Mouse (Mus musculus): Measurements from ENCODE around the gene H2afy. TPM values are rescaled to one million over a fixed set of nuclear protein-coding genes. Genes with fewer than 3 reads are reported as not detected.

H2afy gene
- polyA plus RNA-seq (2015; fragmentation: Nextera tagmentation; extraction: Ambion mirVana) = 84.3 and 87.4 TPM in 2 replicates

DNA sequence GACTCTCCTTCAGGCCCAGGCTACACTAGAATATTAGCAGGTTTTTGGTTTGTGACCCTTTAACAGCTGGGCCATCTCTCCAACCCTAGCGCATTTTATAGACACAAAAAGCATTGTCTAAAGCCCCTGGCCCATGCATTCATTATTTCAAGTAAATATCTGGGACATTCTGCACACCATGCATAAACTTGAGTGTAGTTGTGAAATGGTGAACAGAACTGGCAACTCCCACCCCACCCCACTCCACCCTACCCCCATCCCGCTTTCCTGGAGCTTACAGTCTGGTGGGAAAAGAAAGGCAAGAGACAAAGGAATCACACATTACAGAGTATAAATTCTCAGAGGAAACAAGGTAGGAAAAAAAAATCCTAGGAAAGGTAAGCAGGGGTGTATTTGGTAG lies at the start of gene H2afy:
H2afy (minus strand) TSS at position 162 of the 400 bp plus-strand sequence.
- no peaks in the 10 kb centered on the region for H3K9me3 ChIP-seq (ENCODE audit: low read length)
- 95% methylated on average over 2 of the region's 2 CpGs for WGBS (ENCODE audit: insufficient replicate concordance)
- TF ChIP-seq EP300 (IDR thresholded peaks at IDR 0.05; ENCODE audit: low read depth) (no peak), CTCF (IDR thresholded peaks at IDR 0.05; ENCODE audit: low read depth) (no peak)
- peak within 1 kb of the TSS; percentile 93 for H3K4me3 ChIP-seq (ENCODE audit: low read depth, low read length)
- H3K27ac ChIP-seq (ENCODE audit: low read depth) = peak within 1 kb of the TSS; percentile 86
- H3K27me3 ChIP-seq (ENCODE audit: insufficient read depth, low read length) = no peaks in the 10 kb centered on the region
- peak within 1 kb of the TSS; percentile 85 for H3K4me2 ChIP-seq (ENCODE audit: low read depth, low read length)
- H3K4me1 ChIP-seq (ENCODE audit: insufficient read depth) = peaks cover 27% of the 10 kb centered on the region
- H3K36me3 ChIP-seq (replicated peaks; ENCODE audit: insufficient read depth, low read length) = no peaks in the 10 kb centered on the region
- peak within 1 kb of the TSS; percentile 92 for H3K9ac ChIP-seq (replicated peaks)
- DNase-seq (no peak), ATAC-seq (no peak)

DNA sequence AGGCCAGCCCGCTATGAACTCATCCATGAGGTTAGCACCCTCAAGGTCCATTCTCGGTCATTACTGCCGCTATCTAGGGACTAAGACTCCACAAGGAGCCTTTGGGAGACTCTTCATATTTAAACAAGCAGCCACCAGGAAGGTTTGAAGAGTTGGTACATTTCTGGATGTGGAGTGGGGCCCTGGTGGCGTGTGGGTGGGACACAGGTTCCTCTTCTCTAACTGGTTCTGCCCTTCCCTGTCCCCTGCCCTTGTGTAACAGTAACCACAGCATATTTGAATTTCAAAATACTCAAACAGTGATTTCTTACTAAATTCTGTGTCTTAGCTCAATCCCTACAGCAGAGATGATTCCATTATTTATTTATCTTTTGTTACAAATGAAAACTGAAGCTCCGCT lies 47.5 kb upstream of the H2afy start:
- Histone ChIP-seq H3K4me2 (ENCODE audit: low read depth, low read length) (no peak overlapping the region), H3K36me3 (replicated peaks; ENCODE audit: insufficient read depth, low read length) (no peaks in the 10 kb centered on the region), H3K9ac (replicated peaks) (no peak overlapping the region), H3K9me3 (ENCODE audit: low read length) (no peaks in the 10 kb centered on the region), H3K4me1 (ENCODE audit: insufficient read depth) (peaks cover 3% of the 10 kb centered on the region; the same call in 1 of the 2 replicates), H3K27me3 (ENCODE audit: insufficient read depth, low read length) (no peaks in the 10 kb centered on the region), H3K4me3 (ENCODE audit: low read depth, low read length) (no peak overlapping the region), H3K27ac (ENCODE audit: low read depth) (peak overlapping the region; percentile 57)
- 50% methylated on average over 5 of the region's 5 CpGs for WGBS (ENCODE audit: insufficient replicate concordance)
- ATAC-seq = peak; percentile 47; the same call in 1 of the 2 replicates
- peak; percentile 26 for DNase-seq
- TF ChIP-seq CTCF (IDR thresholded peaks at IDR 0.05; ENCODE audit: low read depth) = no peak
- TF ChIP-seq EP300 (IDR thresholded peaks at IDR 0.05; ENCODE audit: low read depth) = no peak

- no peak overlapping the region for H3K9ac ChIP-seq (replicated peaks)
- DNase-seq (no peak), ATAC-seq (peak; percentile 52)
- peaks cover 3% of the 10 kb centered on the region; the same call in 1 of the 2 replicates for H3K4me1 ChIP-seq (ENCODE audit: insufficient read depth)
- H3K27ac ChIP-seq (ENCODE audit: low read depth) = no peak overlapping the region
- TF ChIP-seq EP300 (IDR thresholded peaks at IDR 0.05; ENCODE audit: low read depth) (no peak), CTCF (IDR thresholded peaks at IDR 0.05; ENCODE audit: low read depth) (no peak)
- no peak overlapping the region for H3K4me3 ChIP-seq (ENCODE audit: low read depth, low read length)
- H3K36me3 ChIP-seq (replicated peaks; ENCODE audit: insufficient read depth, low read length) = no peaks in the 10 kb centered on the region
- no peak overlapping the region for H3K4me2 ChIP-seq (ENCODE audit: low read depth, low read length)
- WGBS (ENCODE audit: insufficient replicate concordance) = 37% methylated on average over 8 of the region's 8 CpGs
- no peaks in the 10 kb centered on the region for H3K27me3 ChIP-seq (ENCODE audit: insufficient read depth, low read length)
- no peaks in the 10 kb centered on the region for H3K9me3 ChIP-seq (ENCODE audit: low read length)
Measured at GRCm38 (mm10) chr13:56181424-56181823, 45.3 kb upstream of the H2afy start.

- no peak for TF ChIP-seq EP300 (IDR thresholded peaks at IDR 0.05; ENCODE audit: low read depth)
- no peak for TF ChIP-seq CTCF (IDR thresholded peaks at IDR 0.05; ENCODE audit: low read depth)
- H3K9ac ChIP-seq (replicated peaks) = peak within 1 kb of the TSS; percentile 41
- H3K27me3 ChIP-seq (ENCODE audit: insufficient read depth, low read length) = no peaks in the 10 kb centered on the region
- peak within 1 kb of the TSS; percentile 40 for H3K4me3 ChIP-seq (ENCODE audit: low read depth, low read length)
- WGBS (ENCODE audit: insufficient replicate concordance) = 54% methylated on average over 16 of the region's 16 CpGs
- H3K27ac ChIP-seq (ENCODE audit: low read depth) = peak within 1 kb of the TSS; percentile 62
- DNase-seq = no peak
- peaks cover 7% of the 10 kb centered on the region; the same call in 1 of the 2 replicates for H3K4me1 ChIP-seq (ENCODE audit: insufficient read depth)
- no peaks in the 10 kb centered on the region for H3K36me3 ChIP-seq (replicated peaks; ENCODE audit: insufficient read depth, low read length)
- peak; percentile 47 for ATAC-seq
- no peaks in the 10 kb centered on the region for H3K9me3 ChIP-seq (ENCODE audit: low read length)
- peak within 1 kb of the TSS; percentile 62 for H3K4me2 ChIP-seq (ENCODE audit: low read depth, low read length)
Measured at GRCm38 (mm10) chr13:56178416-56179035, 42.4 kb upstream of the H2afy start, which contains the start of gene Tifab. Gene Tifab (minus strand): TSS chr13:56178885.

DNA sequence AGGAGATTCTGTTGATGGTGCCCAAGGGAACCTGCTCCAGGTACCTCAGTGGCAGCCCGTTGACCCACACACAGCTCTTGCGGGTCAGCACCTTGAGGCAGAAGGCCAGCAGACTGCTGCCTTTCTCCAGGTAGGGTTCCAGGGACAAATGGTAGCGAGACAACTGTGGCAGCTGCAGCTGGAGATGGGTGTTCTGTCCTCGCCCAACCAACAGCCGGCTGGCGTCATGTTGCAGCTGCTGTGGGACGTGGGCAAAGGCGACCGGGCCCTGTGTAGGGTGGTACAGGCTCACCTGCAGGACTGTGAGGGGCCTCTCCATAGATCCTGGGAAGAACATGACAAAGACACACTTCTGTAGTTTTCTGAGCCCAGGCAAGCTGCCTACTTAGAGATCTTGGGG lies 40.1 kb upstream of the H2afy start:
- WGBS (ENCODE audit: insufficient replicate concordance) = 68% methylated on average over 9 of the region's 9 CpGs
- H3K4me2 ChIP-seq (ENCODE audit: low read depth, low read length) = peak overlapping the region; percentile 62

DNA sequence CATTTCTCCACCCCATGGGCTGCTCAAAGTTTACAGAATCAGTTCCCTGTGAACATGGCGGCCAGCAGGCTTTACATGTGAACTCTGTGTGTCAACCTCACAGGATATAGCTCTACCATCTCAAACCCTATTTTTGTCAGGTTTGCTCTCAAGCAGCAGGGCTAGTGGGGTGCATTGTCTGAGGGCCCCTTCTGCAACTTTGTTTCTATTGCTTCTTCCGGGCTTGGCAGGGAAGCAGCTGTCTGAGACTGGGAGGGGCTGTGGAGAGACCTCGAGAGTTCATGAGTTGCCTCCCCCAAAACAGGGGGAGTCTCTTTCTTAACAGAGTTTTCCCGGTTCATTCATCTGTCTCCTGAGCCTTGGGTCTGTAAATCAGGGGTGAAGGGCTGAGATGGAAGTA lies 39.7 kb upstream of the H2afy start:
- Histone ChIP-seq H3K4me3 (ENCODE audit: low read depth, low read length) (peak overlapping the region; percentile 19; the same call in 1 of the 2 replicates), H3K27me3 (ENCODE audit: insufficient read depth, low read length) (no peaks in the 10 kb centered on the region), H3K36me3 (replicated peaks; ENCODE audit: insufficient read depth, low read length) (no peaks in the 10 kb centered on the region), H3K4me2 (ENCODE audit: low read depth, low read length) (peak overlapping the region; percentile 62), H3K9ac (replicated peaks) (no peak overlapping the region; the same call in 1 of the 2 replicates), H3K4me1 (ENCODE audit: insufficient read depth) (peaks cover 14% of the 10 kb centered on the region), H3K27ac (ENCODE audit: low read depth) (peak overlapping the region; percentile 60), H3K9me3 (ENCODE audit: low read length) (no peaks in the 10 kb centered on the region)
- DNase-seq (no peak), ATAC-seq (no peak)
- TF ChIP-seq CTCF (IDR thresholded peaks at IDR 0.05; ENCODE audit: low read depth) (no peak), EP300 (IDR thresholded peaks at IDR 0.05; ENCODE audit: low read depth) (no peak)
- 32% methylated on average over 4 of the region's 4 CpGs for WGBS (ENCODE audit: insufficient replicate concordance)

More for the DNA sequence above, 40.1 kb upstream of the H2afy start:
- Histone ChIP-seq H3K9me3 (ENCODE audit: low read length) (no peaks in the 10 kb centered on the region), H3K4me1 (ENCODE audit: insufficient read depth) (peaks cover 14% of the 10 kb centered on the region), H3K27me3 (ENCODE audit: insufficient read depth, low read length) (no peaks in the 10 kb centered on the region), H3K9ac (replicated peaks) (no peak overlapping the region; the same call in 1 of the 2 replicates), H3K36me3 (replicated peaks; ENCODE audit: insufficient read depth, low read length) (no peaks in the 10 kb centered on the region), H3K27ac (ENCODE audit: low read depth) (peak overlapping the region; percentile 60), H3K4me3 (ENCODE audit: low read depth, low read length) (peak overlapping the region; percentile 19; the same call in 1 of the 2 replicates)
- ATAC-seq (no peak), DNase-seq (no peak)
- TF ChIP-seq CTCF (IDR thresholded peaks at IDR 0.05; ENCODE audit: low read depth) (no peak), EP300 (IDR thresholded peaks at IDR 0.05; ENCODE audit: low read depth) (no peak)
